Mouse (Mus musculus) gonadal fat pad, adult 2 months (tissue): Measurements from ENCODE around the gene Lepr. TPM values are rescaled to one million over a fixed set of nuclear protein-coding genes. Genes with fewer than 3 reads are reported as not detected.

Experiments used
- DNase-seq: peaks from one replicate; pipeline ENCODE4 v3.0.0-alpha.2; 2012; ENCODE audit warnings: low read depth
- polyA plus RNA-seq: library from polyadenylated mRNA; depleted of rRNA; stranded (reverse); fragments of >200 nt; gene quantifications from 2 replicates; pipeline ENCODE4 v1.2.3, GENCODE M21; 2012; rRNA removed

Gene Lepr
- 1.7 and 2.2 TPM in 2 replicates for polyA plus RNA-seq

GRCm38 (mm10) chr4:101717367-101718121, at the start of gene Lepr:
Gene Lepr, plus strand, starts transcription at chr4:101717404.
- DNase-seq: no peak

- no peak for DNase-seq
Observed at GRCm38 (mm10) chr4:101669161-101669560, 48.0 kb upstream of the Lepr start.

DNA sequence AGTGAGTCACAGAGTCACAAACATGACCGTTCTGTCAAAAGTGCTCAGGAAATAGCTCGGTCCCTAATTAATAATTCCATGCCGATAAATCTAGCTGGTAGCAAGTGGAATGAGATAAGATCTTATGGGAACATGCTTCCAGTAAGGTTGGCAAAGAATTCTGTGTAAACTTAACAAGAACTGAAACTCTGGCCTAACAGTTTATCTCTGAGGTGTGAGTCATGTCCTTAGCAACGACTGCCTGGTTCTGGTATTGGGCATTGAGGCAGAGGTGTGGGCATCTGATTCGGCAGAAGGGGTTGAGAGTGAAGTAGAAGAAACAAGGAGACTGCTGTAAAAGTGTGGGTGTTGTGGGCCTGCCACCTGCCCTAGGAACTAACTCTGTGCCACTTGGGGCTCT, 47.4 kb upstream of the Lepr start:
- DNase-seq: no peak

DNA sequence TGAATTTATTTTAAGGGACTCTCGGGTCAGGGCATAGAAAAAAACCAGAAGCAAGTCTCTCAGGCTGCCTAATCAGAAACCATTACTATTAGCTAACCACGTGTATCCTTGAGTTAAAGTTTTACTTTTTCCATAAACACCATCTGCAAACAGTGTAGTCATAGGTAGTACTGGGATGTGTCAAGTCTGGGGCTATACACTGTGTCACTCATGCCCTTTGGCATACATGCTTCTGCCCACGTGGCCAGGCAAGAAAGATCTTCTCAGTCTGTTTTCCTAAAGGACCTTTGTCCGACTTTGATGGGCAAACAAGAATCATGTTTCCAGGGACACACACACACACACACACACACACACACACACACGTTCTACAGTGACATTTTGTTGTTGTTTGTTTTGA, 42.4 kb upstream of the Lepr start:
- DNase-seq: no peak

- peak; percentile 90 for DNase-seq
Observed at GRCm38 (mm10) chr4:101675726-101676125, 41.5 kb upstream of the Lepr start.

DNA sequence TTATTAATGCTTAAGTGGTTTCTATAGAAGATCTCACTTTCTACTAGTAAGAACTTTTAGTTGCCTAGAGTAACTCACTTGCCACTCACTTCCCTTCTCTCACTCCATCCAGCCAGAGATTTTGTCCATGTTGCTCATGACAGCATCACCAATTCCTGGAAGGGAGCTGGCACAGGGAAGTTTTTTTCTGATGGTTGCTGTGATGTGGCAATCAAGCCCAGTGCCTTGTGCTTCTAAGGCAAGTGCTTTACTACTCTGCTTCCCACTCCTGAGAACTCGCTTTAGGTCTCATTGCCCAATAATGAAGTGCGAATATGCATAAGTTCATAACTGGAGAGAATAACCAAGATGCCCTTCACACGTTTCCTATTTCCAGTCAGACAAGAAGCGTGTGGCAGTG, 34.6 kb upstream of the Lepr start:
- no peak for DNase-seq

DNA sequence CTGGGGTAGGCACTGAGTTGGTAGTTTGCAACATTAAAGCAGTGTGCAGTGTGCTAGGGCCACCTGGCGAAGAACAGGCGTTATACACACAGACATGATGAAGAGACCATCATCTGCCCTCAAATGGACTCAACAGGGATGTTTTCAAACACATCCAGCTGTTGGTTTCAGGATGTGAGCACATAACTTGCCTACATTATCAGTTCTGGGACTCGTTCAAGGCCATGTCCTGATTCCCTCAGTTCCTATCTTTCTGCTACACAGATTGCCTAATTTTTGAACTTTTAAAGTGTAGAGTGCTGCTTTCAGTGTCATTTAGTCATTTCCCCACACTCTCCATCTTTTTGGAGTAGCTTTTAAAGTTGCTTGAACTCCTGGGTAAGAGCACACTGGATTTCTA, 34.1 kb upstream of the Lepr start:
- DNase-seq: no peak

DNA sequence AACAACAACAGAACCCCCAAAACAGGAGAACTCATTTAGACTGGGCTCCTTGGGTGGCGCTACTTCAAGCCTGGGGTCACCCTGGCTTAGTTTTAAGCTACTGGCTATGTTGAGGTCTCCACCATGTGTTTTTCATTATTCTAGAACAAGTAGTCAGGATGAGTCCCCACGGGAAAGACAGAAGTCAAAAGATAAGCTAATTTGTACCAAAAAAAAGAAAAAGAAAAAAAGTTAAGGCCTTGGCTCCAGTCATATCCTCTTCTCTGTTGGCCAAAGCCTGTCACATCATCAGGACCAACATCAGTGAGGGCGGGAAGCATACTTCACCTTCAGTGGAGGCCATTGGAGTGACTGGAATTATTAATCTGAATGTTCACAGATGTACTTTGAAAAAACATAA, 32.4 kb upstream of the Lepr start:
- DNase-seq: no peak

- no peak for DNase-seq
Observed at GRCm38 (mm10) chr4:101686227-101686810, 30.9 kb upstream of the Lepr start.

- DNase-seq: no peak
Observed at GRCm38 (mm10) chr4:101689241-101689640, 28.0 kb upstream of the Lepr start.

- DNase-seq: no peak
Observed at GRCm38 (mm10) chr4:101689645-101690044, 27.6 kb upstream of the Lepr start.

- DNase-seq: no peak
Observed at GRCm38 (mm10) chr4:101692892-101693291, 24.3 kb upstream of the Lepr start.

- no peak for DNase-seq
Observed at GRCm38 (mm10) chr4:101694529-101694928, 22.7 kb upstream of the Lepr start.

DNA sequence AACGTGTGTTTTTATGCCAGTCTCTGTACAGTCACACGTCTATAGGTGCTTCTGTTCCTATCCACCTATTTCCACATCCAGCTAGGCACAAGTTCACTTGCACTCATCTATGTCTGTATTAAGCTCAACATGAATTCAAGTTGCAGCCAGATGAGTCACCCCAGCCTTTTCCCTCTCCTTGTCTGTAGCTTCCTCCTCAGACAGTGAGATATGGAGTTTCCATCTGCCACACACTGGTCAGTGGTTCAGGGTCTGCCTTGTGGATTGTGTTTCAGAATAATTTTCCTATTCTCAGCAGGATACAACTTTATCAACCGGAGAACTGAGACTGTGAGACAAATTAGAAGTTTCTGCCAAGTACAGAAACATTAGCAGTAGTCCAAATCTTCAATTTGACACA, 20.0 kb upstream of the Lepr start:
- no peak for DNase-seq

DNA sequence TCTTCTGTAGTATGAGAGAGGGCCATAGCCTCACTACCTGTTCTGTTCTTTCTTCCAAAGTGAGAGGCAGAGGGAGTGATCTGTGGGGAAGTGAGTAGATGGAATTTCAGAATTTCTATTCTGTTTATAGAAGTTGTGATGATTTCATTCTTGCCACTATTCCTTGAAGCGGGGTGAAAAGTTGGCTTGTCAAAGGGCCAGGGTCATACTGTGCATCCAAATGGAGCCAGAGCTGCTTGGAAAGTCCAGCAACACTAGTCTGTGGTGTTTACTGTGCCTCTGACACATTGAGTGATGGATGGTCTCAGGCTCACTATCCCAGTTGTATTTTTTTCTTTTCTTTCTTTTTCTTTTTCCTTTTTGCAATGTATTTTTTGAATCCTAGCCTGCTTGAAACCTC, 17.8 kb upstream of the Lepr start:
- no peak for DNase-seq

- no peak for DNase-seq
Observed at GRCm38 (mm10) chr4:101700892-101701640, 16.1 kb upstream of the Lepr start.

- DNase-seq: no peak
Observed at GRCm38 (mm10) chr4:101705325-101705724, 11.9 kb upstream of the Lepr start.

- DNase-seq: no peak
Observed at GRCm38 (mm10) chr4:101707234-101707633, 10.0 kb upstream of the Lepr start.

DNA sequence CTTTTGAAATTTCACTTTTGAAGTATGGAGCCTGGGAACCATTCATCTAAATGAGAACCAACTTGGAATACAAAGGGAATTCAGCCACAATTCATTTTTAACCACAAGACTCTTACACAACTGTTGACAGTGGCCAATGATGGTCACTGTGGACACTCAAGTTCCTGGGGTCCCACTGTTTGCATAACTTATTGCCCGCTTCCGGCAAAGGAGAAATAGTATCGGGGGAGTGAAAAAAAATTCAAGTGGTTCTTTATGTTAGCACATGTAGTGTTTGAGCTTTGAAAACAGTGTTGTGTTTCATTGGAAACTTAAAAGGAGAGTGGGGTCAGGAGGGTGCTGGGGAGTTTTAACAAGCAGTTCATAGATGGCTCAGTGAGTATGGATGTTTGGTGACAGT, 9.3 kb upstream of the Lepr start:
- no peak for DNase-seq

DNA sequence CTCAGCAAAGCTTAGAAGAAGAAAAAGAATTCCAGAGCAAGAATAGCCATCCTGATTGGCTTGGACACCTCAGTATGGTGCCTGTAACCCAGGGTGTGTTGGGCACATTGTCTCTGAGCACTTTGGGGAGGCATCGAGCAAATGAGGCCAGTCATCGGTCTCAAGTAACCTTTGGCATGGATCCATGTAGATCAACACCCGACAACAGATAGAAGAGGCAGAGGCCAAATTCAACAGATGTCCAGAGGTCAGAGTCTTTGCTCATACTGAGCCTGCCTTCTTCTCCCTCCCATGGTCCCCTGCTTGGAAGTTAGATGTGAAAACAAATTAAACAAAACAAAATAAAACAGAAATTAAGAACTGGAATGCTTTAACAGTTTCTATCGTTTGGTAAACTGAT, 6.8 kb upstream of the Lepr start:
- no peak for DNase-seq

- no peak for DNase-seq
Observed at GRCm38 (mm10) chr4:101711100-101711499, 6.1 kb upstream of the Lepr start.

- no peak for DNase-seq
Observed at GRCm38 (mm10) chr4:101712563-101712962, 4.6 kb upstream of the Lepr start.

DNA sequence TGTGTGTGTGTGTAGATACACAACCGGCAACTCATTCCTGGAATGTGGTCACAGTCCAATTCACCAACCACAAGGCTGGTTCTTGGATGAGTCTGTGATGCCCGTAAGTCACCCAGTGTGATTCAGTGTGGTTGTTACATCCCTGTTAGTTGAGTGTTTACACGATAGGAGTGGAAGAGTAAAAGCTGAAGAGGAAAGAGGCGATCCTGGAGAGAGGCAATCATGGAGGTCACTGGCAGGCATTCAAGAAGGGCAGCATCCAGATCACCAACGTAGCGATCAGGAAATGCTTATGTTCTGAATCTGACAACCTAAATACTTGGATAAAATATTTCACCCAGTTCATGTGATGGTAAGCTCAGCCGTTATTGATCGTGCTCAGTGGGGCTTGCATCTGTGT, 1.9 kb upstream of the Lepr start:
- DNase-seq: no peak
